16 mouse cellular contexts compared by ENCODE assay signal in genomic region chr11:119847569-119847968, GRCm38 (mm10).
DNase-seq lines count a peak whose midpoint lies in the region.
"Had no signal": no experiment of that assay in that cellular context is flagged by ENCODE, and none has a peak within 500 bp of the region (broad histone marks: within the 10 kb centered on the region; RNA-seq: fewer than 3 reads in every experiment).

No protein-coding gene starts in this region.

- intact Hi-C loops in left cerebral cortex, postnatal 4 days (cut with DNase I) = no loop called here

- peak; percentile 74 for DNase-seq in cerebellum, adult 11-12 months
- no peak for DNase-seq in cerebellum, postnatal 4 days (ENCODE audit: low spot score in 2 of 2)
- DNase-seq in left cerebral cortex, postnatal 4 days = peak; percentile 38
- no peak for DNase-seq in left cerebral cortex, adult 18-20 months (ENCODE audit: low spot score in 2 of 2)
- peak; percentile 83 for DNase-seq in cerebellum, adult 9-10 months
- DNase-seq in urinary bladder, postnatal 36 days (ENCODE audit: low spot score in 2 of 2) = no peak
- DNase-seq in kidney, adult 11 months = no peak
- DNase-seq: adrenal gland, postnatal 36 days; gastrocnemius, postnatal 14 days; heart, adult 18-20 months; heart, postnatal 10 days; kidney, adult 18-20 months; kidney, postnatal 4 days; layer of hippocampus, adult 9-11 months; liver; right cerebral cortex, postnatal 14 days had no signal

Comparison
In these comparisons a context has a peak if more than half of its experiments do, and no peak if none do; other contexts are left out.
1. DNase-seq: peak in cerebellum, adult 11-12 months (single experiment), left cerebral cortex, postnatal 4 days (single experiment) and cerebellum, adult 9-10 months (single experiment); none in cerebellum, postnatal 4 days (0 of 2), left cerebral cortex, adult 18-20 months (0 of 2), urinary bladder, postnatal 36 days (0 of 2) and kidney, adult 11 months (single experiment).